Mouse (Mus musculus) cerebellum, adult 2 months (tissue): ENCODE results near the gene Bcan.

ENCODE experiments used
- CTCF ChIP-seq: fragments of 200-500 bp; IDR thresholded peaks from 2 replicates; pipeline ENCODE4 v1.5.1; 2011; ENCODE audit warnings: low read depth, mild to moderate bottlenecking, control low read depth, low read length, moderate library complexity, borderline replicate concordance; ENCODE audit not compliant: insufficient read depth
- POLR2A ChIP-seq: fragments of 200-500 bp; IDR thresholded peaks from 2 replicates; pipeline ENCODE4 v1.6.1; 2011; ENCODE audit warnings: low read length, control low read depth, borderline replicate concordance; ENCODE audit not compliant: insufficient read depth

- TF ChIP-seq POLR2A = no peak
- no peak for TF ChIP-seq CTCF
Measured at GRCm38 (mm10) chr3:87987633-87988032, 12.4 kb downstream of the Bcan start.
